Mouse (Mus musculus): ENCODE results near the gene Muc4. TPM values are rescaled to one million over a fixed set of nuclear protein-coding genes. Genes with fewer than 3 reads are reported as not detected.

Muc4 gene
- total and polyA plus RNA-seq, 2 experiments from 2014 or later = 0.23 TPM; not detected in 1

DNA sequence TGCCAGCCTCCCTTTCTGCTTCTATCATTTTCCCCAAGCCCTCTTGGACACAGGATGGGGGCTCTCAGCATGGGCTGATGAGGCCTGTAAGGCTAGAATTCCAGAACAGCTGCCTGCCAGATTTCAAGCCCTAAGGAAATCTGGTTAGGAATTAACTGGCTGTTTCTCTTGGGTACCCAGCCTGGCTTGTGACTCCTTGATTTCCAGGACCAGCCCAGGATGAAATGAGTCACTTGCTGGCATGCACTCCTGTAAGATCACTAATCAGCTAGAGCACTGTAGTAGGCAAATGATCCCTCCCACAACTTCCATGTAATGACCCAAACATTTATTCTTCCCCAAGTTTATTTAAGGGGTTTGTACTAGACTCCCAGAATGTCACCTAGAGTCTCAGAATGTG lies 7.4 kb upstream of the Muc4 start:
- DNase-seq (ENCODE audit: low spot score) = no peak
- H3K27me3 ChIP-seq (ENCODE audit: control insufficient read depth, insufficient read depth, low read length) = no peaks in the 10 kb centered on the region
- TF ChIP-seq CTCF (IDR thresholded peaks at IDR 0.05; ENCODE audit: low read depth) (no peak), EP300 (IDR thresholded peaks at IDR 0.05; ENCODE audit: low read depth) (no peak)
- H3K4me2 ChIP-seq (ENCODE audit: low read depth, low read length) = no peak overlapping the region
- no peak for ATAC-seq (ENCODE audit: insufficient read depth, low read depth)
- no peak overlapping the region for H3K4me3 ChIP-seq (ENCODE audit: low read depth, low read length)
- H3K9me3 ChIP-seq (replicated peaks; ENCODE audit: control insufficient read depth, low read length) = no peaks in the 10 kb centered on the region
- no peak overlapping the region for H3K27ac ChIP-seq (ENCODE audit: low read depth)
- no peak overlapping the region for H3K9ac ChIP-seq (replicated peaks; ENCODE audit: low read depth, low read length)
- no peaks in the 10 kb centered on the region for H3K36me3 ChIP-seq (replicated peaks; ENCODE audit: control insufficient read depth, insufficient read depth, low read length)
- H3K4me1 ChIP-seq (ENCODE audit: control insufficient read depth, insufficient read depth) = no peaks in the 10 kb centered on the region

DNA sequence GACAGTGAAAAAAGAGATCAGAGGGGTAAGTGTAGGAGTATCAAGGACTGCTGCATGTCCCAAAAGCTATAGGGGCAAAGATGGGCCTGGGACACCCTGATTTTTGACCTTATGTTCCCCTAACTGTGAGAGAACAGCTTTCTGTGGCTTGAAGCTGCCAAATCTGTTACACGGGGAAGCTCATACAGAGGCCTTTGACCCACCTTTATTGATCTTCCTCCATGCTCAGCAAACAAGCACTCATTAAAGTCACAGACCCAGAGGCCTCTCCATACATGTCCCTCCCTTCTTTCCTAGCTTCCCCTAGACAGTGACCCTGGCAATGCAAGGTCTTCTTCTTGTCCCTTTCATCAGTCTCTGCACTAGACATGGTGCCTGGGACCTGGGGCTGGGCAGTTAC lies 7.0 kb upstream of the Muc4 start:
- Histone ChIP-seq H3K27ac (ENCODE audit: low read depth) (no peak overlapping the region), H3K4me3 (ENCODE audit: low read depth, low read length) (no peak overlapping the region), H3K4me2 (ENCODE audit: low read depth, low read length) (no peak overlapping the region), H3K36me3 (replicated peaks; ENCODE audit: control insufficient read depth, insufficient read depth, low read length) (no peaks in the 10 kb centered on the region), H3K9ac (replicated peaks; ENCODE audit: low read depth, low read length) (no peak overlapping the region), H3K27me3 (ENCODE audit: control insufficient read depth, insufficient read depth, low read length) (no peaks in the 10 kb centered on the region), H3K4me1 (ENCODE audit: control insufficient read depth, insufficient read depth) (no peaks in the 10 kb centered on the region), H3K9me3 (replicated peaks; ENCODE audit: control insufficient read depth, low read length) (peaks cover 5% of the 10 kb centered on the region; the same call in 1 of the 2 replicates)
- DNase-seq (ENCODE audit: low spot score) (no peak), ATAC-seq (ENCODE audit: insufficient read depth, low read depth) (no peak)
- TF ChIP-seq EP300 (IDR thresholded peaks at IDR 0.05; ENCODE audit: low read depth) (no peak), CTCF (IDR thresholded peaks at IDR 0.05; ENCODE audit: low read depth) (no peak)
- WGBS = 70% methylated on average over 1 of the region's 1 CpGs

DNA sequence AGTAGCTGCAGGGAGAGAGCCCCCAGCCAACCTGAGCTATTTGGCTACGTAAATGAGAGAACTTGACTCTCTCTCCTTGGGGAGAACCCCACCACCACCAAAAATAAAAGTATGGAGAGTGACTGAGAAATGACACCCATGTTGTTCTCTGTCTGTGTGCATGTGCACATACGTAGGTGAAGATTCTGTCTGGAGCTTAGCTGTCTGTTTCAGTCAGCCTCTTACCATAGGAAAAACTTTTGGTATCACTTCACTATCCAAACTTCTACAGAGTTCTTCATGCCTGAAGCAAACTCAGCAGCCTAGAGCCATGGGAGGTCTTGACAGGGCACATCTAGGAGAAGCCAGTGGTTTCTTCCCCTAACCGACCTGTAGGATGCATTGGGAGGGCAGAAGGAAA lies 2.5 kb upstream of the Muc4 start:
- no peak for ATAC-seq (ENCODE audit: insufficient read depth, low read depth)
- Histone ChIP-seq H3K4me2 (ENCODE audit: low read depth, low read length) (no peak overlapping the region), H3K4me3 (ENCODE audit: low read depth, low read length) (no peak overlapping the region), H3K9me3 (replicated peaks; ENCODE audit: control insufficient read depth, low read length) (peaks cover 9% of the 10 kb centered on the region), H3K27ac (ENCODE audit: low read depth) (no peak overlapping the region), H3K9ac (replicated peaks; ENCODE audit: low read depth, low read length) (no peak overlapping the region), H3K27me3 (ENCODE audit: control insufficient read depth, insufficient read depth, low read length) (no peaks in the 10 kb centered on the region), H3K4me1 (ENCODE audit: control insufficient read depth, insufficient read depth) (no peaks in the 10 kb centered on the region), H3K36me3 (replicated peaks; ENCODE audit: control insufficient read depth, insufficient read depth, low read length) (no peaks in the 10 kb centered on the region)
- WGBS = 83% methylated on average over 3 of the region's 3 CpGs
- no peak for DNase-seq (ENCODE audit: low spot score)
- TF ChIP-seq CTCF (IDR thresholded peaks at IDR 0.05; ENCODE audit: low read depth) (no peak), EP300 (IDR thresholded peaks at IDR 0.05; ENCODE audit: low read depth) (no peak)

DNA sequence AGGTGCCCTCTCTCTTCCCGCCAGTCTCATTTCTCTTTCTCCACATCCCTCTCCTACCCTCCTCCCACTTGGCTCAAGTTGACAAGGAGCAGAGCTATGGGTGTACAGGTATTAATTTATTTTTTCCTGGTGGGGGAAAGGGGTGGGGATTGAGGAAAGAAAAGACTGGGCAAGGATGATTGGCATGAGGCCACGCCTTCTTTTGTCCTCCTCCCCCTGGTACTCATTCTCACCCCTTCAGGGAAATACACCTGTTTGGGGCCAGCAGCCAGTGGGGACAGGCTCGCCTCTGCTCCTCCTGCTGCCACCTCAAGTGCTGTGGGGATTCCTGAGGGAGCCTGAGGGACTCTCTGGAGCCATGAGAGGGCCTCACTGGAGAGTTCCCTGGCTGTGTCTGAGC lies 336 bp downstream of the Muc4 start:
- H3K4me1 ChIP-seq (ENCODE audit: control insufficient read depth, insufficient read depth) = no peaks in the 10 kb centered on the region
- H3K27me3 ChIP-seq (ENCODE audit: control insufficient read depth, insufficient read depth, low read length) = 0 out of 2 replicates have a peak, but pooled peaks cover 2% of the 10 kb centered on the region
- no peak overlapping the region for H3K4me3 ChIP-seq (ENCODE audit: low read depth, low read length)
- no peak overlapping the region for H3K4me2 ChIP-seq (ENCODE audit: low read depth, low read length)
- DNase-seq (ENCODE audit: low spot score) (no peak), ATAC-seq (ENCODE audit: insufficient read depth, low read depth) (no peak)
- no peak overlapping the region for H3K27ac ChIP-seq (ENCODE audit: low read depth)
- 43% methylated on average over 3 of the region's 3 CpGs for WGBS
- no peak for TF ChIP-seq CTCF (IDR thresholded peaks at IDR 0.05; ENCODE audit: low read depth)
- TF ChIP-seq EP300 (IDR thresholded peaks at IDR 0.05; ENCODE audit: low read depth) = no peak
- no peak overlapping the region for H3K9ac ChIP-seq (replicated peaks; ENCODE audit: low read depth, low read length)
- H3K9me3 ChIP-seq (replicated peaks; ENCODE audit: control insufficient read depth, low read length) = peaks cover 9% of the 10 kb centered on the region
- H3K36me3 ChIP-seq (replicated peaks; ENCODE audit: control insufficient read depth, insufficient read depth, low read length) = no peaks in the 10 kb centered on the region

DNA sequence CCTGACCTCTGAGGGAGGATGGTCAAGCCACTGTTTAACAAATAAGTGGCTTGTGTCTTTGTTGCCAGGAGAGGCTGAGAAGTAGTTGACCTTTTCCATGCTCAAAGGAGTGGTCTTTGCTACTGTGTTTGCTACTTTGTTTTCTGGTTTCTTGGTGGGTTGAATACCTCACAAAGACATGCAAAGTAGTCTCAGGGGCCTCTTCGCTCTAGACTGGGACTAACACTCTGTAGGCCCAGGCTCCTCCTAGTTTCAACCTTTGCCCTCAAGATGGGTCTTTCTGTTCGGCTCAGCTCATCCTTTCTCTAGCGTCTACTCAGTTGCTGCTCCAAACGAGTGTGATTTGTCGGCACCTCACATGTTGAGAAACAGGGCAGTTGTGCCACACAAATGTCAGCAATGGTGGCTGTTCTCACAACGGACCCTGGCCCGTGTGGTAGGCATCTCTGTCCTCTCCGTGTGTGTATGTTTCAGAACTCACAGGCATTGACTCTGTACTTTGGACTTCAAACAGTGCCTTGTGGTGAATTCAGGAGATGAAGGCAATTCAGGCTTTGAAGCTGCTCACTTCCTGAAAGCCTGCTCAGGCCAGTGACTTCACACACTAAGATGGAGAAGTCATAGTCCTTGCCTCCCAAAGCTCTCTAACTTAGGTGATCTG lies 4.4 kb downstream of the Muc4 start:
- Histone ChIP-seq H3K4me3 (ENCODE audit: low read depth, low read length) (no peak overlapping the region), H3K9ac (replicated peaks; ENCODE audit: low read depth, low read length) (no peak overlapping the region), H3K4me2 (ENCODE audit: low read depth, low read length) (no peak overlapping the region), H3K27ac (ENCODE audit: low read depth) (no peak overlapping the region), H3K36me3 (replicated peaks; ENCODE audit: control insufficient read depth, insufficient read depth, low read length) (no peaks in the 10 kb centered on the region), H3K27me3 (ENCODE audit: control insufficient read depth, insufficient read depth, low read length) (0 out of 2 replicates have a peak, but pooled peaks cover 2% of the 10 kb centered on the region), H3K4me1 (ENCODE audit: control insufficient read depth, insufficient read depth) (no peaks in the 10 kb centered on the region), H3K9me3 (replicated peaks; ENCODE audit: control insufficient read depth, low read length) (no peaks in the 10 kb centered on the region)
- no peak for TF ChIP-seq EP300 (IDR thresholded peaks at IDR 0.05; ENCODE audit: low read depth)
- TF ChIP-seq CTCF (IDR thresholded peaks at IDR 0.05; ENCODE audit: low read depth) = no peak
- ATAC-seq (ENCODE audit: insufficient read depth, low read depth) (no peak), DNase-seq (ENCODE audit: low spot score) (no peak)
- WGBS = 80% methylated on average over 8 of the region's 8 CpGs

DNA sequence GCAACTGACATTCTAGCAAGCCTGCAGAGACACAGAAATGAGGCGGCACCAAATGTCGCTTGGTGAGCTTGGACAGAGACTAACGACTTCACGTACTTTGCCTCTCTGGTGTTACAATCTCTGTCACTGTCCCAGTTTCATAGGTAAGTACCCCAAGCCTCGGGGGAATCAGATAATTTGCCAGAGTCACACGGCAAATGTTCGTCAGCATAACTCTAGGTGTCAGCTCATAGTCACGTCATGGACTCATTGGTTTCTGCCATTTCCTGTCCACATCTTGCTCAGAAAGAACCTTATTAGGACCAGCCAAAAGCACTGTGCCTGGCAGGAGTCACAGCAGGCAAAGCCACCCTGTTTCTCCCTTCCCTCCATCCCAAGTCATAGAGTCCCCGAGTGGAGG lies 5.7 kb downstream of the Muc4 start:
- H3K4me3 ChIP-seq (ENCODE audit: low read depth, low read length) = no peak overlapping the region
- ATAC-seq (ENCODE audit: insufficient read depth, low read depth) (no peak), DNase-seq (ENCODE audit: low spot score) (no peak)
- 0 out of 2 replicates have a peak, but pooled peaks cover 2% of the 10 kb centered on the region for H3K27me3 ChIP-seq (ENCODE audit: control insufficient read depth, insufficient read depth, low read length)
- H3K36me3 ChIP-seq (replicated peaks; ENCODE audit: control insufficient read depth, insufficient read depth, low read length) = no peaks in the 10 kb centered on the region
- TF ChIP-seq CTCF (IDR thresholded peaks at IDR 0.05; ENCODE audit: low read depth) (no peak), EP300 (IDR thresholded peaks at IDR 0.05; ENCODE audit: low read depth) (no peak)
- no peak overlapping the region for H3K9ac ChIP-seq (replicated peaks; ENCODE audit: low read depth, low read length)
- H3K4me2 ChIP-seq (ENCODE audit: low read depth, low read length) = no peak overlapping the region
- no peaks in the 10 kb centered on the region for H3K9me3 ChIP-seq (replicated peaks; ENCODE audit: control insufficient read depth, low read length)
- WGBS = 78% methylated on average over 9 of the region's 9 CpGs
- no peaks in the 10 kb centered on the region for H3K4me1 ChIP-seq (ENCODE audit: control insufficient read depth, insufficient read depth)
- no peak overlapping the region for H3K27ac ChIP-seq (ENCODE audit: low read depth)

All from heart, postnatal 0 days (tissue).